Mouse (Mus musculus): ENCODE results near the gene Afap1.
A peak's percentile ranks its signal among the peaks of the same experiment; 100 is the strongest.

Gene Afap1

DNA sequence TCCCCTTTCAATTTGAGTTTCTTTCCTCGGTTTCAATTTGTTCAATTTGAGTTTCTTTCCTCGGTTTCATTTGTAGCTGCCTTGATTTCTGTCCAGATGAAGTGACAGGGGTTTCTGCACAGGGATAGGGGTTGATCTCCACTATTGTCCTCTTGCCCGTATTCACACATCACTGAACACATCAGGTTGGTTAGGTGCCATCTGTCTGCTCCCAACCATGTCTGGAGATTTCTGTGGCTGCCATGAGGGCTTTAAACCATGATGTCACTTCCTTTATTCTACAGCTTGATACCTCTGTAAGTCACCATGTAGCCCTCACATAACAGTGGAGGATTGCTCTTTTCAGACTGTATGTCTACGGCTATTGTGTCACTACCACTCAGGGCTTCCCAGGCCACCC lies 4.0 kb downstream of the Afap1 start:
- DNase-seq (ENCODE audit: low read depth, low spot score), result no peak

- no peak for DNase-seq (ENCODE audit: low read depth, low spot score)
Measured at GRCm38 (mm10) chr5:35898114-35898513, 5.0 kb downstream of the Afap1 start.

GRCm38 (mm10) chr5:35898994-35899393 lies 5.9 kb downstream of the Afap1 start:
- no peak for DNase-seq (ENCODE audit: low read depth, low spot score)

DNA sequence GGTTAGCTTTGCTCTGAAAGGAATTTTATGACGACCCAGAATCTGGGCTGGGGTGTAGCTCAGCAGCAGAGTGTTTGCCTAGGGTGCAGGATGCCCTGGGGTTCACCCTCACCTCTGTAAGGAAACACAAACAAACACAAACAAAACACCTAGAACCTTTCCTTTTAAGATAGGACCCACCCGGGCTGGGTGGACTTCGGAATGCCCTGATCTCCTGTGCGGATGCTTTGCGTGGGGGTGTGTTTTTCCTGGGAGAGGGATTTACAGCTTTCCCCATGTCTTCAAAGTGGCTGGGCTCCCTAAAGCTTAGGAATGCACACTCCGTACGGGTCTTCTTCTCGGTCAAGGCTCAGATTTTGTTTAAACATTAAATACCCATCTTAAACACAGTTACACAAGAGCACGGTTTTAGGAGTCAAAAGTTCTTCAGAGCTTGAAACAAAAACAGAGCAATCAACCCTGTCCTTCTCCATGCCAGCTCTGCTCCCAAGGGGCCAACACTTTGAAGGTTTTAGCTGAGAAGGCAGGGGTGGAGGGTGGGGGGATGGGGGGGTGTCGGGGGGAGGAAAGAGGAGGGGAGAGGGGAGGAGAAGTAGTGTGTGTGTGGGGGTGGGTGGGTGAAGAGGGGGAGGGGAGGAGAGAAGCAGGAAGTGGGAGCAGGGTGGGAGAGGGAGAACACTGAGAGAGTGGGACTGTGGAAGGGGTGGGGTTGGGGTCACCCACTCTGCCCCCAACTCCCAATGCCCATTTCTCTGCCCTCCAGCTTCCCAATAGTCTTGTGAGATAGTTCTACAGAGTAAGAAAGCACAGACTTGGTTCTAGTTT lies 7.5 kb downstream of the Afap1 start:
- peak; percentile 74 for DNase-seq (ENCODE audit: low read depth, low spot score)

GRCm38 (mm10) chr5:35901226-35901809 lies 8.2 kb downstream of the Afap1 start:
- peak; percentile 76 for DNase-seq (ENCODE audit: low read depth, low spot score)

DNA sequence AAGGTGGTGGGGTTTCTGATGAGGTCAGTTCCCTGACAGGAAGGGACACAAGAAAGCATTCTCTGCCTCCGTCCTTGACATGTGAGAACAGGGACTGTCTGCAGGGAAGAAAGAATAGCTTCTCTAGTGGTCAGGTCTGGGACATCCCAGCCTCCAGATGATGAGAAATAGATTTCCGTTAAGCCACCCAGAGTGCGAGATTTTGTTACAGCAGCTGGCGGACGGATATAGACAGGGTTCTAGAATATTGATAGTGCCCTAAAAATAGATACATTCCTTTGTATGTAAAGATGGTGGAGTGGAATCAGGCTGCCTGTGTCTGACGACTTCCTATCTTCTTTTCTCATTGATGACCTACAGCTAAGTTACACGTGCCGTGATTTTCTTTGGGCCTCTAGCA lies 10.3 kb downstream of the Afap1 start:
- no peak for DNase-seq (ENCODE audit: low read depth, low spot score)

DNA sequence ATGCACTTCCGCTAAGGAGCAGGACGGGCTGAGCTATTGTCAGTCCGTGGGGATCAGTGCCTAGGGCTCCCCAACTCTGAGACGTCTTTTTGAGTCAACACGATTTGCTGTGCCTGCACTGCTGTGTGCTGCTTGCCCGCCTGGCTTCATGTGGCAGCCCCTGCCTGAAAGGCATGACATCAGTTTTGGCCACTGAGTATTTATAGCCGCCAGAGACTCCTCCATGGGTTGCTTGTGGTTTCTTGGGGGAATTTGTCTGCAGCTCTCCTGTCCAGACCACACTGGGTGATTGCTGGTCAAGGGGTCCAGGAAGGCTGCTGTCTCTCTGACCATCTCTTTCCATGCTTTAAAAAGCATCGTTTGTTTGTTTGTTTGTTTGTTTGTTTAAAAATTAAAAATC lies 12.2 kb downstream of the Afap1 start:
- DNase-seq (ENCODE audit: low read depth, low spot score), result no peak

GRCm38 (mm10) chr5:35907090-35907489 lies 14.0 kb downstream of the Afap1 start:
- DNase-seq (ENCODE audit: low read depth, low spot score), result no peak

- peak; percentile 34 for DNase-seq (ENCODE audit: low read depth, low spot score)
Measured at GRCm38 (mm10) chr5:35907633-35908426, 14.7 kb downstream of the Afap1 start.

GRCm38 (mm10) chr5:35908626-35909443 lies 15.7 kb downstream of the Afap1 start:
- peak; percentile 60 for DNase-seq (ENCODE audit: low read depth, low spot score)

GRCm38 (mm10) chr5:35915629-35916300 lies 22.6 kb downstream of the Afap1 start:
- no peak for DNase-seq (ENCODE audit: low read depth, low spot score)

DNA sequence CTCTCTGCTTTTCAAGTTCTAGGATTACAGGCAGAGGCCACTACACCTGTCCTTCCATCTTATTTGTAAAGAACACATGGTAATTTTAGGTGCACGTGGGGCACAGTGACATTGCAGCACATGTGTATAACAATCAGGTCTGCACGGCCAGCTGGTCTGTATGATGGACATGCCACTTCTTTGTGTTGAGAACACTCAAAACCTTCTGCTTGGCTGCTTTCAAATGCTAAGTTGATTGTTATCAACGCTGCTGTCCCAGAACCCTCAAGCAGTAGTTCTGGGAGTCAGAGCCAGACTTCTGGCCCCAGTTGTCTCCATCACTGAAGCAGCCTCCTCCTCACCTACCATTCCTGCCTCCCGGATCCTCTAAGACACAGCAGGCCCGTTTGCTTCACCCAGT lies 23.5 kb downstream of the Afap1 start:
- DNase-seq (ENCODE audit: low read depth, low spot score), result no peak

DNA sequence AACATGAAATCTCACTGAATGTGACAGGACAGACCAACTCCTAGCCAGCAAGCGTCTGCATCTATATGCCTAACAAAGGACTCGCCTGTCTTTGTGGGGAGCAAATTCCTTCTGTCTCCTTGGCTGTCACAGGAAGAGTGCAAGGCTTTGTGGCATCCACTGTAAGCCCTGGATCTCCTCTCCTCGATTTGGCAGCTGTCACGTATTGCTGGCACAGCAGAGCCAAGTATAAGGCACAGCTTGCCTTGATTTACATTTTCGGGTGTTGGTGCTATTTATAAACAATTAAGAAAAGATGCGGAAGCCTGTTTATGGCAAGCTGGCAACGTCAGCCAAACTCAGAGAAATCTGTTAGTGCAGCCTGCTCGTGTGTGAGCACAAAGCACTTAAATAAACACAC lies 25.3 kb downstream of the Afap1 start:
- no peak for DNase-seq (ENCODE audit: low read depth, low spot score)

DNA sequence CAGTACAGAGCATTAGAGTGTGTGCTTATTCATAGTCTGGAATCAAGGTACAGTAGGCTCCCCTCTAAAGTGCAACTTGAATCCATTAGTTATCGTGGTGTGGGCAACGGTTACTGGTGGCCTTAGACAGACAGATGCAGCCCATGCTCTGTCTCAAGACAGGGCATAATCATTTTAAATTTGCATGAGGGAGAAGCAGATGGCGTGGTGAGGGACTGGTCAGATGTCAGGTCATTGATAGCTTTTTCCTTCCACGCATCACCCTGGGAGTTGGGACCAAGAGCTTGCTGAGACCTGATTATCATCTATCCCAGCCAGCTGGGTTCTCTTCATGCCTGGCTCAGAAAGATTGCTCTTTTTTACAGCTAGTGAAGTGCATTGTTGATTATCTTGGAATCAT lies 27.0 kb downstream of the Afap1 start:
- no peak for DNase-seq (ENCODE audit: low read depth, low spot score)

DNA sequence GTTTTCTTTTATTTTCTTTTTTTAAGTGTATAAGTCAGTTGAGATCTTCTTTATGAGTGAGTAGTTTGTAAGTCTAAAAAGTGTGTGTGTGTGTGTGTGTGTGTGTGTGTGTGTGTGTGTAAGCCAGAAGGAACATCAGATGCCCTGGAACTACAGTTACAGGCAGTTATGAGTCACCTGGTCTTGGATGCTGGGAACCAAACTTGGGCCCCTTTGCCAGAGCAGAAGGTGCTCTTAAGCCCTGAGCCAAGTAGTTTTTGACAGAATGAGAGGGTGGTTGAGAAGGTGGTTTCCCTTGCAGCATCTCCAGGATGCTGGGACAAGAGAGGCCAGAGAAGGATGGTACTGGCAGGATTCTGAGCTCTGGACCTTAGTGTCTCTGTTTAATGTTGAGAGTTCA lies 27.4 kb downstream of the Afap1 start:
- DNase-seq (ENCODE audit: low read depth, low spot score), result no peak

DNA sequence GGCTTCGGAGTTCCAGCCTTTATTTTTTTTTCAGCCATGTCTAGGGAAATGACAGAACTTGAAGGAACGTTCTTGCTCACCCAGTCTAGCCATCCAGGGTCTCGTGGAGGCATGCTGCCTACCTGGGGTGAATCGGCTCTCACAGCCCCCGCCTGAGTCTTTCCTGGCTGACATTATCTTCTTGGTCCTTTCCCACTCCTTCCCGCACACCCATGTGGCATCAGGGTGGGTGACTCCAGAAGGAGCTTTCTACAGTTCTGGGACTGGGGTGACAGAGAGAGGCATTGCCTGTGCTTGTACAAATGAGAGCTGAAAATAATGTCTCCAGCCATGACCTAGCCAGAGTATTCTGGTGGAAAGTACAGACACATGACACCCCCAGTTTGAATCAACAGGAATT lies 28.0 kb downstream of the Afap1 start:
- no peak for DNase-seq (ENCODE audit: low read depth, low spot score)

DNA sequence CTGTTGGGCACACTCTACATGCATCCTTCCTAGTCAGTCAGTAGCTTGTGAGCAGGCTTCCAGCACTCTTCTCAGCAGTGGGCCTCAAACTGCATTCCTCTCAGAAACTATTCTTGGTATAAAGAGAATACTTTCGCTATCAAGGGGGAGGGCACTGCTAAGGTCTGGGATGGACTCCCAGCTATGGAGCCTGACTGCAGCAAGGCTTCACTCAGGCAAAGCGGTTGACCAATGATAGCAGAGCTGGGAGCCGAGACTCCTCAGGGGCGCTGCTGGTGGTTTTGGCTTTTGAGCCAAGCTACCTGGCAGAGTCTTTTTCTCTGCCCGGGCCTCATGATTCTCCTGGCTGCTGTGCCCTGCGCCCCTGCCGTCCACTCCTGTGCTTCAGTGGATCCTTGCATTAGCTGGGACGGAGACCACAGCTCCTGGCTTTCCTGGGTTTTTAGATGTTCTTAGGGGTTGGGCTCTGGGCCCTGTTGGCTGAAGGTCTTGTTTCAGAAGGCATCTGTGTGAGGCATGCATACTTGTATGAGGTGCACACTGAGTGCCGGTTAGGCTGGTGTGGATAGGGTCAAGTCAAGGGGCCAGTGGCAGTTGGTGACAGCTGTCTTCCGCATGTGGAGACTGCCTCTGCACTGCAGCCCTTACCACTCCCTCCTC lies 28.6 kb downstream of the Afap1 start:
- DNase-seq (ENCODE audit: low read depth, low spot score), result peak; percentile 27

DNA sequence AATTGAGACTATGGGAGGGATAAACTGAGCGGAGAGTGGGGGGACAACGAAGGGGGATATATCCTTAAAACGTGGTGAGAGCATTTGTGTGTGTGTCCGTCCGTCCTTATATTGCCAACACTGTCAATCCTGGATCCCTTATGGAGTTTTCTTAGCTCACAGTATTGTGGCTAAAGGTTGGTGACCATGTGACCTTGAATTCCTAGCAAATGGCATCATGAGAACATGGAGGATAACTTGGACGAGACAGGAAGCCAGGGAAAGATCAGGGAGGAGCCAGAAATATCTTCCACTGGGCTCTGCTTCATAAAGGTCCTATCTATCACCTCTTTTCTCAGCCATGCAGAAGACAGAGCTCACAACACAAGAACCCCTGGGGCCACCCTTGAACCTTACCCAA lies 30.3 kb downstream of the Afap1 start:
- DNase-seq (ENCODE audit: low read depth, low spot score), result no peak

GRCm38 (mm10) chr5:35925171-35925634 lies 32.1 kb downstream of the Afap1 start:
- DNase-seq (ENCODE audit: low read depth, low spot score), result no peak

- no peak for DNase-seq (ENCODE audit: low read depth, low spot score)
Measured at GRCm38 (mm10) chr5:35926511-35926910, 33.4 kb downstream of the Afap1 start.

All from R1 (cell line).